Mouse (Mus musculus) heart, embryonic 16.5 days (tissue): ENCODE data around the gene Coasy. TPM values are rescaled to one million over a fixed set of nuclear protein-coding genes. Genes with fewer than 3 reads are reported as not detected.

Experiments
- ATAC-seq: fragments of 200-750 bp; cut with Nextera tagmentation; replicated peaks from 2 replicates; pipeline ENCODE4 v1.8.0; 2017; ENCODE audit warnings: moderate number of reproducible peaks; ENCODE audit not compliant: insufficient read depth, low FRiP score; ENCODE audit errors: extremely low read depth
- H3K27ac ChIP-seq: fragments of 300-500 bp; sonication (generic); 2 replicates; pipeline ENCODE4 v1.5.1; 2014; ENCODE audit warnings: mild to moderate bottlenecking, low read length, control low read depth, moderate library complexity
- H3K27me3 ChIP-seq: fragments of 300-500 bp; sonication (generic); 2 replicates; pipeline ENCODE4 v1.6.1; 2014; ENCODE audit warnings: low read length, mixed read lengths; ENCODE audit not compliant: control insufficient read depth, insufficient read depth
- H3K36me3 ChIP-seq: fragments of 300-500 bp; sonication (generic); 2 replicates; pipeline ENCODE4 v1.6.1; 2014; ENCODE audit not compliant: control insufficient read depth, insufficient read depth
- H3K4me1 ChIP-seq: fragments of 300-500 bp; sonication (generic); 2 replicates; pipeline ENCODE4 v1.6.1; 2014; ENCODE audit warnings: low read length, mixed read lengths; ENCODE audit not compliant: control insufficient read depth, insufficient read depth
- H3K4me2 ChIP-seq: fragments of 300-500 bp; sonication (generic); 2 replicates; pipeline ENCODE4 v1.6.1; 2014; ENCODE audit warnings: low read depth, mild to moderate bottlenecking, control low read depth, low read length
- H3K4me3 ChIP-seq: fragments of 300-500 bp; sonication (generic); 2 replicates; pipeline ENCODE4 v1.5.1; 2014; ENCODE audit warnings: mild to moderate bottlenecking, control low read depth, low read length
- H3K9ac ChIP-seq: fragments of 300-500 bp; sonication (generic); 2 replicates; pipeline ENCODE4 v1.6.1; 2014; ENCODE audit warnings: low read length, control low read depth
- H3K9me3 ChIP-seq: fragments of 300-500 bp; sonication (generic); replicated peaks from 2 replicates; pipeline ENCODE4 v1.6.1; 2016; ENCODE audit warnings: low read length; ENCODE audit not compliant: control insufficient read depth
- WGBS: fragments of 180-500 bp; shearing (Covaris S2); extraction: QIAGEN DNeasy Blood & Tissue Kit; methylation state at CpG from one replicate; pipeline ENCODE4 v1.1.7; 2014; 5-methylcytosine and 5-hydroxymethylcytosine counted together
- polyA plus RNA-seq: library from polyadenylated mRNA; unstranded; fragments of >200 nt; fragmentation: Nextera tagmentation; extraction: Ambion mirVana; gene quantifications from 2 replicates; pipeline ENCODE4 v1.2.1, GENCODE M21; 2015

Coasy gene
- polyA plus RNA-seq, 1 experiment from 2014 or later: 30.0 TPM

DNA sequence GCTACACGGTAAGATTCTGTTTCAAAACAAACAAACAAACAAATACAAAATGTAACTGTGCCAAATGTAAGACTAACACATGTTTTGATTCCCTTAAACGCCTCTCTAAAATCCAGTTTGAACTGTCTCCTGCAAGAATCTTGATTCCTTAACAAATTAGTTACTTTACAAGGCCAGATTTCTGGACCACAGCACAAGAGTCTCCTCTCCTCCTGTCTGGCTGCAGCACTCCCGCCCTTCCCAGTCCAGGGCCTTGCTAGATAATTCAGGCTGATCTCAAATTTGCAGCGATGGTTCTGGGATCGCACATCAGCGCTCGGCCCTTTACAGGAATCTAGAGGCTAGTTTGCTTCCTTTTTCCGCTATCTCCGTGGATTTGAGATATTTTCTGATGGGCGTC, 706 bp upstream of the Coasy start:
- H3K4me3 ChIP-seq: peak overlapping the region; percentile 83
- H3K9ac ChIP-seq: peak overlapping the region; percentile 75
- H3K4me1 ChIP-seq: peaks cover 23% of the 10 kb centered on the region
- no peak for ATAC-seq
- peaks cover 37% of the 10 kb centered on the region for H3K27me3 ChIP-seq
- no peaks in the 10 kb centered on the region for H3K9me3 ChIP-seq
- WGBS: 9% methylated on average over 10 of the region's 10 CpGs
- H3K4me2 ChIP-seq: peak overlapping the region; percentile 97
- H3K36me3 ChIP-seq: peaks cover 5% of the 10 kb centered on the region; the same call in 1 of the 2 replicates
- H3K27ac ChIP-seq: peak overlapping the region; percentile 92

DNA sequence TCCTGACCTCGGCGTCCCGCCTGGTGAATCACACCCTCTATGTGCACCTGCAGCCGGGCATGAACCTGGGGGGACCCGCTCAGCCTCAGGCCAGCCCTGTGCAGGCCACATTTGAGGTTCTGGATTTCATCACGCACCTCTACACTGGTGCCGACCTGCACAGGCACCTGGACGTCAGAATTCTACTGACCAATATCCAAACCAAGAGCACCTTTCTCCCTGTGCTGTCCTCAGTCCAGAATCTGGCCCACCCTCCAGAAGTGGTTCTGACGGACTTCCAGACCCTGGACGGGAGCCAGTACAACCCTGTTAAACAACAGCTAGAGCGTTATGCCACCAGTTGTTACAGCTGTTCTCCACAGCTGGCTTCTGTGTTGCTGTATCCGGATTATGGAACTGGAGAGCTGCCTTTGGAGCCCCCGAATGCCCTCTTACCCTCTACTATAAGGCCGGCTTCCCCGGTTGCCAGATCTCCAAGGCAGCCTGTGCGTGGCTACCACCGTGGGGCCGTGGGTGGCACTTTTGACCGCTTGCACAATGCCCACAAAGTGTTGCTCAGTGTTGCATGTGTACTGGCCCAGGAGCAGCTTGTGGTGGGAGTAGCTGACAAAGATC, 825 bp downstream of the Coasy start:
- Histone ChIP-seq H3K9ac (peak overlapping the region; percentile 90), H3K27ac (peak overlapping the region; percentile 92), H3K9me3 (no peaks in the 10 kb centered on the region), H3K36me3 (peaks cover 2% of the 10 kb centered on the region; the same call in 1 of the 2 replicates), H3K27me3 (peaks cover 26% of the 10 kb centered on the region), H3K4me2 (peak overlapping the region; percentile 97), H3K4me3 (peak overlapping the region; percentile 83), H3K4me1 (peaks cover 32% of the 10 kb centered on the region)
- ATAC-seq: no peak
- 30% methylated on average over 19 of the region's 19 CpGs for WGBS

DNA sequence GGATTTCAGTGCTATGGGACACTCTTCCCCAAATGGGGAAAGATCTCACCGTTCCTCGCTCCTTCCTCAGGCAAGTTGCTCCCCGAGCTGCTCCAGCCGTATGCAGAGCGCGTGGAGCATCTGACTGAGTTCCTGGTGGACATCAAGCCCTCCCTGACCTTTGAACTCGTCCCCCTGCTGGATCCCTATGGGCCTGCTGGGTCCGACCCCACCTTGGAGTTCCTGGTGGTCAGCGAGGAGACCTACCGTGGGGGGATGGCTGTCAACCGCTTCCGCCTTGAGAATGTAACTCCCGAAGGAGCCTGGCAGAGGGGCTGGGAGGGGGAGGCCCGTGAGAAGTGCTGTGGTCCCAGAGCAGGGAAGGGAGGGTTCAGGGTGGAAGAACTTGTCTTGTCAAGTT, 1.9 kb downstream of the Coasy start:
- no peak overlapping the region for H3K27ac ChIP-seq
- H3K4me1 ChIP-seq: peaks cover 33% of the 10 kb centered on the region
- 84% methylated on average over 14 of the region's 14 CpGs for WGBS

DNA sequence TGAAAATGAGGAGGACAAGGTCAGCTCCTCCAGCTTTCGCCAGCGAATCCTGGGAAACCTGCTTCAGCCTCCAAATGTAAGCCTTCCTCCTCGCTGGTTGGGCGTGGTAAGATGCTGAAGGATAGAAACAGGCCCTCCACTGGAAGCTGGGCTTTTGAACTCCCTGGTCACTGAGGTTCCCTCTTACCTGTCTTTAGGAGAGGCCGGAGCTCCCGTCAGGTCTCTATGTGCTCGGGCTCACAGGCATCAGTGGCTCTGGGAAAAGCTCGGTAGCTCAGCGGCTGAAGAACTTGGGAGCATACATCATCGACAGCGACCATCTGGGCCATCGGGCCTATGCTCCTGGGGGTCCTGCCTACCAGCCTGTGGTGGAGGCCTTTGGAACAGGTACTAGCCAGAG, 2.4 kb downstream of the Coasy start:
- WGBS: 90% methylated on average over 12 of the region's 12 CpGs
- no peak overlapping the region for H3K27ac ChIP-seq
- peaks cover 11% of the 10 kb centered on the region for H3K36me3 ChIP-seq
- H3K9me3 ChIP-seq: no peaks in the 10 kb centered on the region
- H3K9ac ChIP-seq: no peak overlapping the region
- H3K27me3 ChIP-seq: peaks cover 9% of the 10 kb centered on the region
- H3K4me2 ChIP-seq: no peak overlapping the region
- H3K4me1 ChIP-seq: peaks cover 31% of the 10 kb centered on the region
- ATAC-seq: no peak
- H3K4me3 ChIP-seq: no peak overlapping the region

More for the DNA sequence above, 1.9 kb downstream of the Coasy start:
- Histone ChIP-seq H3K27me3 (peaks cover 15% of the 10 kb centered on the region), H3K9ac (no peak overlapping the region), H3K36me3 (peaks cover 5% of the 10 kb centered on the region), H3K9me3 (no peaks in the 10 kb centered on the region), H3K4me2 (no peak overlapping the region), H3K4me3 (no peak overlapping the region)
- no peak for ATAC-seq

GRCm38 (mm10) chr11:101085617-101086322, 3.4 kb downstream of the Coasy start:
- Histone ChIP-seq H3K4me2 (no peak overlapping the region), H3K27me3 (no peaks in the 10 kb centered on the region), H3K27ac (no peak overlapping the region), H3K9ac (peak overlapping the region; percentile 83; the same call in 1 of the 2 replicates), H3K4me3 (no peak overlapping the region), H3K9me3 (no peaks in the 10 kb centered on the region), H3K4me1 (peaks cover 29% of the 10 kb centered on the region), H3K36me3 (peaks cover 20% of the 10 kb centered on the region)
- 89% methylated on average over 18 of the region's 18 CpGs for WGBS
- no peak for ATAC-seq

GRCm38 (mm10) chr11:101086323-101086674, 3.9 kb downstream of the Coasy start:
- H3K9me3 ChIP-seq: no peaks in the 10 kb centered on the region
- H3K27ac ChIP-seq: peak overlapping the region; percentile 88
- peaks cover 29% of the 10 kb centered on the region for H3K4me1 ChIP-seq
- peak overlapping the region; percentile 86 for H3K4me2 ChIP-seq
- 69% methylated on average over 6 of the region's 6 CpGs for WGBS
- H3K27me3 ChIP-seq: no peaks in the 10 kb centered on the region
- H3K4me3 ChIP-seq: peak overlapping the region; percentile 90
- peak overlapping the region; percentile 83 for H3K9ac ChIP-seq
- no peak for ATAC-seq
- peaks cover 24% of the 10 kb centered on the region for H3K36me3 ChIP-seq

- H3K9ac ChIP-seq: peak within 1 kb of the TSS; percentile 83
- peak; percentile 79 for ATAC-seq
Measured at GRCm38 (mm10) chr11:101086756-101087681, 4.7 kb downstream of the Coasy start, which contains the start of gene Mlx. Gene Mlx (plus strand): TSS chr11:101087277.

DNA sequence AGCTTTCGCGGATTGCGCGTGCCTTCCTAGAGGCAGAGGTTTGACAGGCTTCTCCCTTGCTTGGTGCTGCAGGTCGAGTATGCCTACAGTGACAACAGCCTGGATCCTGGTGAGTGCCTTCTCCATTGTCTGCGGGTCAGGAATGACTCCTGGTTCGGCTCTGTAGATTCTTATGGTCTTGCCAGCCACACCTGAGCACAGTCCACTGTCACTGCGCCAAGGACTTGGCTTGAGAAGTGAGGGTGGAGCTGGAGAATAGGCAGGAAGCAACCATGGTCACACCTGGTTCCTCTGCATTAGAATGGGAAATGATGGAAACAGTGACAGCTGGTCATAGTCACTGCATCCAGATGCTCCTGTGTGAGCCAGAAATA, 5.3 kb downstream of the Coasy start:
- Histone ChIP-seq H3K9me3 (no peaks in the 10 kb centered on the region), H3K4me2 (peak overlapping the region; percentile 86), H3K4me1 (peaks cover 24% of the 10 kb centered on the region), H3K9ac (peak overlapping the region; percentile 83), H3K27me3 (no peaks in the 10 kb centered on the region), H3K27ac (peak overlapping the region; percentile 88), H3K36me3 (peaks cover 37% of the 10 kb centered on the region), H3K4me3 (peak overlapping the region; percentile 90)
- WGBS: 5% methylated on average over 8 of the region's 8 CpGs
- ATAC-seq: no peak; the same call in none of the 2 replicates

More at GRCm38 (mm10) chr11:101086756-101087681, 4.7 kb downstream of the Coasy start, which contains the start of gene Mlx:
- Histone ChIP-seq H3K27ac (peak within 1 kb of the TSS; percentile 88), H3K27me3 (no peaks in the 10 kb centered on the region), H3K9me3 (no peaks in the 10 kb centered on the region), H3K4me3 (peak within 1 kb of the TSS; percentile 90), H3K36me3 (peaks cover 31% of the 10 kb centered on the region), H3K4me1 (peaks cover 24% of the 10 kb centered on the region), H3K4me2 (peak within 1 kb of the TSS; percentile 86)
- whole genome bisulfite sequencing: 2% methylated on average over 52 of the region's 52 CpGs
